Mouse (Mus musculus): ENCODE results near the gene Cdc25a.

GRCm38 (mm10) chr9:109898027-109898426 lies 22.6 kb downstream of the Cdc25a start:
- TF ChIP-seq CTCF (IDR thresholded peaks at IDR 0.05; ENCODE audit: low read depth) = no peak
- no peak for TF ChIP-seq EP300 (optimal IDR thresholded peaks at IDR 0.05)
